Mouse (Mus musculus) kidney, embryonic 15.5 days (tissue): ENCODE data around the gene Rasgef1a. TPM values are rescaled to one million over a fixed set of nuclear protein-coding genes. Genes with fewer than 3 reads are reported as not detected.

ENCODE experiments used
- ATAC-seq: fragments of 200-750 bp; cut with Nextera tagmentation; replicated peaks from 2 replicates; pipeline ENCODE4 v1.8.0; 2017; ENCODE audit warnings: moderate TSS enrichment; ENCODE audit not compliant: low FRiP score
- H3K27ac ChIP-seq: fragments of 300-500 bp; sonication (generic); 2 replicates; pipeline ENCODE4 v1.5.1; 2015; ENCODE audit warnings: mild to moderate bottlenecking, inconsistent platforms
- H3K27me3 ChIP-seq: fragments of 300-500 bp; sonication (generic); 2 replicates; pipeline ENCODE4 v1.6.1; 2015; ENCODE audit warnings: inconsistent platforms
- H3K36me3 ChIP-seq: fragments of 300-500 bp; sonication (generic); 2 replicates; pipeline ENCODE4 v1.6.1; 2015; ENCODE audit warnings: inconsistent platforms
- H3K4me1 ChIP-seq: fragments of 300-500 bp; sonication (generic); 2 replicates; pipeline ENCODE4 v1.6.1; 2015; ENCODE audit warnings: inconsistent platforms
- H3K4me2 ChIP-seq: fragments of 300-500 bp; sonication (generic); 2 replicates; pipeline ENCODE4 v1.6.1; 2015; ENCODE audit warnings: moderate library complexity, mild to moderate bottlenecking, inconsistent platforms
- H3K4me3 ChIP-seq: fragments of 300-500 bp; sonication (generic); replicated peaks from 2 replicates; pipeline ENCODE4 v1.5.1; 2015; ENCODE audit warnings: mild to moderate bottlenecking, inconsistent platforms
- H3K9ac ChIP-seq: fragments of 300-500 bp; sonication (generic); 2 replicates; pipeline ENCODE4 v1.6.1; 2015; ENCODE audit warnings: mild to moderate bottlenecking, inconsistent platforms
- H3K9me3 ChIP-seq: fragments of 300-500 bp; sonication (generic); replicated peaks from 2 replicates; pipeline ENCODE4 v1.6.1; 2016; ENCODE audit warnings: inconsistent platforms
- WGBS: fragments of 180-500 bp; shearing (Covaris S2); methylation state at CpG from one replicate; pipeline ENCODE4 v1.1.7; 2015; ENCODE audit warnings: mixed read lengths; 5-methylcytosine and 5-hydroxymethylcytosine counted together
- polyA plus RNA-seq: library from polyadenylated mRNA; unstranded; fragments of >200 nt; fragmentation: Nextera tagmentation; extraction: Ambion mirVana; gene quantifications from 2 replicates; pipeline ENCODE4 v1.2.1, GENCODE M21; 2015

The Rasgef1a gene
- polyA plus RNA-seq, 1 experiment from 2014 or later = 1.0 TPM

- Histone ChIP-seq H3K36me3 (no peaks in the 10 kb centered on the region), H3K9ac (no peak overlapping the region), H3K27me3 (0 out of 2 replicates have a peak, but pooled peaks cover 9% of the 10 kb centered on the region), H3K4me1 (peaks cover 17% of the 10 kb centered on the region), H3K9me3 (no peaks in the 10 kb centered on the region), H3K27ac (no peak overlapping the region), H3K4me3 (no peak overlapping the region), H3K4me2 (no peak overlapping the region)
- 55% methylated on average over 10 of the region's 10 CpGs for WGBS
- ATAC-seq = no peak
Measured at GRCm38 (mm10) chr6:118078751-118079150, 67.5 kb downstream of the Rasgef1a start.

DNA sequence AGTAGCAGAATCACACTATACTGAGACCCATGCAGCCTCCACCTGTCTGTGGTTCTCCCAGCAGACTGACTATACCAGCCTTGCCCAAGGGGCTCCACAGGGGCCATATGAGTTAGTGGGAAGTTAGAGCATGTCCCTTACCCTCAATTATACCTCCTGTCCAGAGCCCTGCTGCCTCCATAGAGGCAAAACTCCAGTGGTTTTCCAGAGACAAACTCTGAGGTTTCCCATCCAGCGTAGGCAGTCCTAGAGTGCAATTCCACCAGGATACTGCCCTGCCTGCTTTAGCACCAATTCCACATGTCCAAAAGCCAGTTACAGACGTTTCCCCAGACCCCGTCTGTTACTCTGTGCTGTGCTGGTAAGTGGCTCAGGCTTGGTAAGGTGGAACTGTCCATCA, 68.1 kb downstream of the Rasgef1a start:
- Histone ChIP-seq H3K9ac (no peak overlapping the region), H3K4me3 (no peak overlapping the region), H3K4me1 (peaks cover 12% of the 10 kb centered on the region), H3K27me3 (0 out of 2 replicates have a peak, but pooled peaks cover 9% of the 10 kb centered on the region), H3K4me2 (no peak overlapping the region), H3K27ac (no peak overlapping the region), H3K9me3 (no peaks in the 10 kb centered on the region), H3K36me3 (no peaks in the 10 kb centered on the region)
- WGBS = 60% methylated on average over 3 of the region's 3 CpGs
- no peak for ATAC-seq

DNA sequence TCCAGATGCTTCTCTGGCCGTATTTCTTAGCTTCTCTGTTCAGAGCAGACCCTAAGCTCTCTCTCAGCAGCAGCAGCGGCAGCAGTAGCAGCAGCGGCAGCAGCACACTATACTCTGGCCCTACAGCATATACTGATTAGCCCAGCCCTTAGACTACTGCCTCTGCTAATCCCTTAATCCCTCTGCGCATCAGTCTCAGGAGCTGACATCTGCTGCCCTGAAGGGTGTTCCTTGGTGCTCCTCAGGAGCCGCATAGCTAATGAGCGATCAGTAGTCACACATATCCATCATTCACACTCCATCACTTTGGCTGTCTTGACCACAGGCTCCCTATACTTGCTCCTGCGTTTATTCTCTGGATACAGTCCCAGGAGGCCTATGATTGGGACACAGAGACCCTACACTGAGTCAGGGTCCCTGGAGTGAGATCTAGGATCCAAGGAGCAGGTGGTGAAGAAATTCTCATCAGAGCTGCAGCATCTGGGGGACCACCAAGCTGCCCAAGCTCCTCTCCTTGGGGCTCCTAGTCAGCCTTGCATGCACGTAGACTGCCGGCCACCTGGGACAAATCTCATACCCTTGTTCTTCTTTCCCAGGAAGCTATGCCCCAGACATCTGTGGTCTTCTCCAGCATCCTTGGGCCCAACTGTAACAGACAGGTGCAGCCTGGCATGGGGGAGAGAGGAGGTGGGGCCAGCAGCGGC, 68.7 kb downstream of the Rasgef1a start:
- Histone ChIP-seq H3K27me3 (0 out of 2 replicates have a peak, but pooled peaks cover 9% of the 10 kb centered on the region), H3K36me3 (no peaks in the 10 kb centered on the region), H3K4me1 (peaks cover 6% of the 10 kb centered on the region; the same call in 1 of the 2 replicates), H3K4me3 (no peak overlapping the region), H3K9me3 (no peaks in the 10 kb centered on the region), H3K27ac (no peak overlapping the region), H3K4me2 (no peak overlapping the region), H3K9ac (no peak overlapping the region)
- WGBS = 79% methylated on average over 10 of the region's 10 CpGs
- ATAC-seq = no peak

DNA sequence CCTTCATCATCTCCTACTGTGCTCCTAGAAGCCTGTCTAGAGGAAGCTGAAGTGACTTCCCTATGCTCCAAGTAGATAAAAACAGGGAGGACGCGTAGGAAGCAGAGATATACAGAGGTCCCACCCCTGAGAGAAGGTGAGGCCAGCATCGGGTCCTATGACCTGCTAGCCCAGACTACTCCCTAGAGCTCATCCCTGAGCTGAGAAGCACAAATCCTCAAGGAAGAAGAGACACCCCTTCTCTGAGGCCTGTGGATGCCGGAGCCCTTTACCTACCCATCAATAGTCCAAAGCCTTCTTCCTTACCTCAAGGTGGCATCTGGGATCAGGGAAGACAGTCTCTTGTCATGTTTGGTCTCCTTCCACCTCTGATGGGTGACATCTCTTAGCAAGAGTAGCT, 69.5 kb downstream of the Rasgef1a start:
- H3K27ac ChIP-seq = no peak overlapping the region
- no peaks in the 10 kb centered on the region for H3K9me3 ChIP-seq
- H3K4me2 ChIP-seq = no peak overlapping the region
- ATAC-seq = no peak
- 95% methylated on average over 4 of the region's 4 CpGs for WGBS
- H3K27me3 ChIP-seq = 0 out of 2 replicates have a peak, but pooled peaks cover 9% of the 10 kb centered on the region
- 0 out of 2 replicates have a peak, but pooled peaks cover under 1% of the 10 kb centered on the region for H3K4me1 ChIP-seq
- H3K36me3 ChIP-seq = no peaks in the 10 kb centered on the region
- no peak overlapping the region for H3K9ac ChIP-seq
- no peak overlapping the region for H3K4me3 ChIP-seq

- no peak for ATAC-seq
- Histone ChIP-seq H3K36me3 (no peaks in the 10 kb centered on the region), H3K9ac (no peak overlapping the region), H3K9me3 (no peaks in the 10 kb centered on the region), H3K27me3 (0 out of 2 replicates have a peak, but pooled peaks cover 4% of the 10 kb centered on the region), H3K4me3 (no peak overlapping the region), H3K4me2 (no peak overlapping the region), H3K4me1 (no peaks in the 10 kb centered on the region), H3K27ac (no peak overlapping the region)
- 84% methylated on average over 3 of the region's 3 CpGs for WGBS
Measured at GRCm38 (mm10) chr6:118082384-118082783, 71.1 kb downstream of the Rasgef1a start.

GRCm38 (mm10) chr6:118083608-118084007, 72.4 kb downstream of the Rasgef1a start:
- H3K9ac ChIP-seq = no peak overlapping the region
- 84% methylated on average over 6 of the region's 6 CpGs for WGBS
- H3K4me2 ChIP-seq = no peak overlapping the region
- no peak overlapping the region for H3K27ac ChIP-seq
- ATAC-seq = no peak
- no peaks in the 10 kb centered on the region for H3K4me1 ChIP-seq
- H3K9me3 ChIP-seq = no peaks in the 10 kb centered on the region
- H3K4me3 ChIP-seq = no peak overlapping the region
- 0 out of 2 replicates have a peak, but pooled peaks cover 4% of the 10 kb centered on the region for H3K27me3 ChIP-seq
- H3K36me3 ChIP-seq = no peaks in the 10 kb centered on the region

DNA sequence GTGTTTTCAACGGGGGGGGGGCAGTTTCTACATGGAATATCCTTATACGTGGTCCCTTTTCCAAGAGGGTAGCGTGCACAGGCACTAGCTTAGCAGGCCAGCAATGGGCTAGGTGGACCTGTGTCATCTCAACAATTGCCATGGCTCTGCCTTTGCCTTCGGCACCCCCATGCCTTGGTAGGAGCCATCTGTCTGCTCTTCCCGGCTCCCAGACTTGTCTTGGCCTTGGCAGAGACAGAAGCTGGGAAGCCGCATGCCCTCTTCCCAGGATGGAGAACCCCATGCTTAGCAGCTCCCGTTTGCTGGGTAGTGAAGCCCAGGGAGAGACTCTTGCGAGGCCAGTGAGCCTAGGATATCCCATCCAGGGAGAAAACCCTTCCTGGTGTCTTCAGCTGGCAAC, 73.4 kb downstream of the Rasgef1a start:
- H3K9me3 ChIP-seq = no peaks in the 10 kb centered on the region
- H3K27me3 ChIP-seq = 0 out of 2 replicates have a peak, but pooled peaks cover 4% of the 10 kb centered on the region
- no peaks in the 10 kb centered on the region for H3K4me1 ChIP-seq
- H3K4me3 ChIP-seq = no peak overlapping the region
- no peak overlapping the region for H3K27ac ChIP-seq
- H3K4me2 ChIP-seq = no peak overlapping the region
- WGBS = 90% methylated on average over 8 of the region's 8 CpGs
- ATAC-seq = no peak
- H3K36me3 ChIP-seq = no peaks in the 10 kb centered on the region
- H3K9ac ChIP-seq = no peak overlapping the region

DNA sequence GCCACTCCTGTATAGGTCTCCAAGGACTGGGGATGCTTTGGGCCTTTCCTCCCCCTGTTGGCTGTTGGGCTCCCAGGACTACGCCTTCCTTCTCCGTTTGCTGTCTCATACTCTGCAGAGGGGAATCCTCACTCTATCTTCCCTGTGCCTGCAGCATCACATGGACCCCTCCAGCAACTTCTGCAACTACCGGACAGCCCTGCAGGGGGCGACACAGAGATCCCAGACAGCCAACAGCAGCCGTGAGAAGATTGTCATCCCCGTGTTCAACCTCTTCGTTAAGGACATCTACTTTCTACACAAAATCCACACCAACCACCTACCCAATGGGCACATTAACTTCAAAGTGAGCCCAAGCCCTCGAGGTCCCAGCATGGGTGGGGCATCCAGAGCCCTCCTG, 76.7 kb downstream of the Rasgef1a start:
- H3K4me3 ChIP-seq = no peak overlapping the region
- 58% methylated on average over 8 of the region's 8 CpGs for WGBS
- no peaks in the 10 kb centered on the region for H3K9me3 ChIP-seq
- no peaks in the 10 kb centered on the region for H3K36me3 ChIP-seq
- 0 out of 2 replicates have a peak, but pooled peaks cover 2% of the 10 kb centered on the region for H3K4me1 ChIP-seq
- H3K9ac ChIP-seq = no peak overlapping the region
- H3K27me3 ChIP-seq = no peaks in the 10 kb centered on the region
- no peak for ATAC-seq
- no peak overlapping the region for H3K27ac ChIP-seq
- H3K4me2 ChIP-seq = no peak overlapping the region

GRCm38 (mm10) chr6:118088750-118089440, 77.7 kb downstream of the Rasgef1a start:
- H3K36me3 ChIP-seq = no peaks in the 10 kb centered on the region
- 83% methylated on average over 17 of the region's 17 CpGs for WGBS
- ATAC-seq = no peak; the same call in 1 of the 2 replicates
- H3K9me3 ChIP-seq = no peaks in the 10 kb centered on the region
- H3K4me3 ChIP-seq = no peak overlapping the region
- H3K27ac ChIP-seq = no peak overlapping the region
- H3K4me2 ChIP-seq = no peak overlapping the region
- no peaks in the 10 kb centered on the region for H3K27me3 ChIP-seq
- 0 out of 2 replicates have a peak, but pooled peaks cover 2% of the 10 kb centered on the region for H3K4me1 ChIP-seq
- H3K9ac ChIP-seq = no peak overlapping the region

DNA sequence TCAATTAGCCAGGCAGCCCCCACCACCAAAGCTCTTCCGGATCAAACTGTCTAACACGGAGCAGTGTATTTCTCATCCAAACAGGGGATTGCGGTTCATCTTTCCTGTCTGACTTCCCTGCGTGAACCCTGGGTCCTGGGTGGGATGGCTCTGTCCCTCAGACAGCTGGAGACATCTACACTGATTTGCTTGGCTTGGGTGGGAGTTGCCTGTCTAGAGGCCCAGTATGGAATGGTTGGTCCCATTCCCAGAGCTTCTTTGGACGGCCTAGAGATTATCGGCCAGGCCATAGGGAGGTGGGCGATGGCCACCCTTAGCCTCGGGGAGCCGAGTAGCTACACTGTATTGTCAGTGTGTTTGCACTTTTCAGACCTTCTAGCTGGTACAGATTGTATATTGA, 79.6 kb downstream of the Rasgef1a start:
- Histone ChIP-seq H3K27me3 (no peaks in the 10 kb centered on the region), H3K4me3 (no peak overlapping the region), H3K4me2 (no peak overlapping the region), H3K9ac (no peak overlapping the region), H3K9me3 (no peaks in the 10 kb centered on the region), H3K4me1 (0 out of 2 replicates have a peak, but pooled peaks cover 2% of the 10 kb centered on the region), H3K36me3 (no peaks in the 10 kb centered on the region), H3K27ac (no peak overlapping the region)
- no peak for ATAC-seq
- WGBS = 59% methylated on average over 9 of the region's 9 CpGs

DNA sequence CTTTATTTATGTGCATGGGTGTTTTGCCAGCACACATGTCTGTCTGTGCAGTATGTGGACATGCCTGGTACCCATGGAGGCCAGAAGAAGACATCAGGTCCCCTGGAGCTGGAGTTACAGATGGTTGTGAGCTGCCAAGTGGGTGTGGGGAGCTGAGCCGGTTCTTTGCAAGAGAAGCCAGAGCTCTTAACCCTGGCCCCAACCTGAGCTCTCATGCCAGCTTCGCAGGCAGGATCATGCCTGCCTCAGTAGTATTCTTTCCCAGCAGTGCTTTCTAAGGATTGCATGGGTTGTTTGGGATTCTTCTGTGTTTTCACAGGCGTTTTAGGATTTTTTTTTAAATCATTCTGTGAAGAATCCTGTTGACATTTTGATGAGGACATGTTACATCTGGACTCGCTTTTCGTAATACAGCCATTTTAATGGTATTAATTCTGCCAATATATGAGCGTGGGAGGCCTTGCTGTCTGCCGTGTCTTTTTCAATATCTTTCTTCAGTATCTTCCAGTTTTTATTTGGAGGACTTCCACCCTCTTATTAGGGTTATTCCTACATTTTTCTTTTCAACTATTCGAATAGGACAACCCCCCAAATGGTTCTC, 86.6 kb downstream of the Rasgef1a start:
- WGBS = 42% methylated on average over 8 of the region's 8 CpGs
- no peak overlapping the region for H3K9ac ChIP-seq
- ATAC-seq = no peak; the same call in 1 of the 2 replicates
- peaks cover 3% of the 10 kb centered on the region; the same call in 1 of the 2 replicates for H3K4me1 ChIP-seq
- peak overlapping the region; percentile 84 for H3K27ac ChIP-seq
- no peak overlapping the region for H3K4me2 ChIP-seq
- no peaks in the 10 kb centered on the region for H3K9me3 ChIP-seq
- no peak overlapping the region for H3K4me3 ChIP-seq
- no peaks in the 10 kb centered on the region for H3K27me3 ChIP-seq
- H3K36me3 ChIP-seq = no peaks in the 10 kb centered on the region

GRCm38 (mm10) chr6:118099311-118099802, 88.1 kb downstream of the Rasgef1a start:
- H3K9me3 ChIP-seq = no peaks in the 10 kb centered on the region
- H3K4me1 ChIP-seq = peaks cover 3% of the 10 kb centered on the region; the same call in 1 of the 2 replicates
- H3K4me2 ChIP-seq = no peak overlapping the region
- 0 out of 2 replicates have a peak, but pooled peaks have one; percentile 18 for ATAC-seq
- H3K27ac ChIP-seq = no peak overlapping the region
- no peaks in the 10 kb centered on the region for H3K36me3 ChIP-seq
- no peak overlapping the region for H3K4me3 ChIP-seq
- WGBS = 50% methylated on average over 2 of the region's 2 CpGs
- no peak overlapping the region for H3K9ac ChIP-seq
- no peaks in the 10 kb centered on the region for H3K27me3 ChIP-seq
